Mouse (Mus musculus): ENCODE data around the gene Krt84. TPM values are rescaled to one million over a fixed set of nuclear protein-coding genes. Genes with fewer than 3 reads are reported as not detected.

Krt84 gene
- not detected in 2 replicates for polyA plus RNA-seq (2015; fragmentation: Nextera tagmentation; extraction: Ambion mirVana)

DNA sequence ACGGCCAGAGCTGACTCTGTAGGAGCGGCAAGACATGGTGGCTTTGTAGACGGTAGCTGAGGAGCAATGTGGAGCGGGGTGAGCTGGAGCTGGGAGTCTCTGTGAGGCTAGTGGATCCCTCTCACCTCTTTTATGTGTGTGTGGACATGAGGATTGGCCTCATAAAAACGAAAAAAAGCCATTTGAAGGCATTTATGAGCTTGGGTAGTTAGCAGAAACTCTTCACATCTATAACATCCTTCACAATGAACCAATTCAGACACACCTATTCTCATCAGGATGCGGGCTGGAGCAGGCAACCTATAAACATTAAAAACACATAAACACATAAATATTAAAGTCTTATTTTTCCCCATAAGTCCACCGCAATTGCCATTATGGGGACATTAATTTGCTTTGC, at the start of gene Krt84:
Gene Krt84 (minus strand): TSS at position 101 of the 400 bp plus-strand sequence.

DNA sequence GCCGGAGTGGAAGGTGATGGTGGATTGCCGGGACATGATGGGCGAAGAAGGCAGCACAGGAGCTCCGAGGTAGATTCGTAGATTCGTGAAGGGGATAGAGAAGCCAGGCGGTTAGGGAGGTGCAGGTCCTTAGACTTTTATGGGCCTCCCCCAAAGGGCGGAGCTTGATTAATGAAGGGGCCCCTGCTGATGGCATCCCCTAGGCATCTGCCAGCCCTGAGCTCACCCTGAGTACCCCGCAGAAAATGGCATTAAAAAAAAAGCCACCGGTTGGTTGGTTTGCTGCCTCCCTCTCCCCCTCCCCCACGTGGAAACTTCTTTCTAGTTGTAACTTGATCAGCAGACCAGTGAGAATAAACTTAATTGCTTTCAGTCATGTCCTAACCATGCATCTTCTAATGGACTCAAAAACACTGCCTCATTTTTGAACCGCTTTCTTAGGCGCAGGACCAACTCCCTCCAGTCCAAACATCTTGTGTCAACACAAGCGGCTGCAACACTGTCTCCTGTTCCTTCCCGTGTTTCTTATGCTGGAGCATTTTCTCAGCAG, 41.3 kb upstream of the Krt84 start, which contains the start of gene Krt75:
Gene Krt75 (minus strand): TSS at position 109 of the 550 bp plus-strand sequence.

DNA sequence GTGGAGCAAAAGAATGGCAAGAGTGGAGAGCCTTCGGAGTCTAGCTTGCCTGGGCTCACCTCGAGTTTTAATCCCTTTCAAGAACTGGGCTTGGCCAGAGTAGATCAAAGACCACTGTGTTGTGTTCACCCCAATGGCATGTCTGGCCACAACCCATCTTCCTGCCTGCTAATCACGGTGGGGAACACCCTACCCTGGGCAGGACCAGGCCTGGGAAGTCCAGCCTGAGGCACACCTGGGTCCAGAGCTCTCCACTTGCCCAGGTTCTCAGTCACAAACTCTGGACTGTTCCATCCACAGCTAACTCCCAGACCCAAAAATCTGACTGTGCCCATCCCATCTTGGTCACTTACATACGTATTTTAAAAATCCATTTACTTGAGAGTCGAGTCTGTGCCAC, 30.2 kb upstream of the Krt84 start, which contains the start of gene Krt90:
Gene Krt90 (minus strand): TSS at position 101 of the 400 bp plus-strand sequence.

DNA sequence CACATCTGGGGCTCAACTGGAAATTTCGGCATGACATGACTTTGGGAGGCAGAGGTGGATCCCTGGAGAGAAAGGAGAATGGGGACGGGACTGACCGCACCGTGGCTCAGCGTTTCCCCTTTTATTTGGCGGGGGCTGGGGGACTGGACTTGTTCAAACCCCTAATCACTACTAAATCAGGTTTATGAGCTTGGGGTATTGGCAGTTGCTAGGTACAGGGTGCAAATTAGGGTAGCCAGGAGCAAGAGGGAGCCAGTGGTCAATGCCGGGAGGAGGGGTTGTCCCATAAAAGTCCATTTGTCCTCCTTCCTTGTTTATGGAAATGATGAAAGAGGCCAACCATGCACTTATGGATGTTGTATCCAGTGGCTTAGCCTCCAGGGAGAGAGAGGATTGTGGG, 17.9 kb upstream of the Krt84 start, which contains the start of gene Krt82:
Gene Krt82 (minus strand): TSS at position 101 of the 400 bp plus-strand sequence.

DNA sequence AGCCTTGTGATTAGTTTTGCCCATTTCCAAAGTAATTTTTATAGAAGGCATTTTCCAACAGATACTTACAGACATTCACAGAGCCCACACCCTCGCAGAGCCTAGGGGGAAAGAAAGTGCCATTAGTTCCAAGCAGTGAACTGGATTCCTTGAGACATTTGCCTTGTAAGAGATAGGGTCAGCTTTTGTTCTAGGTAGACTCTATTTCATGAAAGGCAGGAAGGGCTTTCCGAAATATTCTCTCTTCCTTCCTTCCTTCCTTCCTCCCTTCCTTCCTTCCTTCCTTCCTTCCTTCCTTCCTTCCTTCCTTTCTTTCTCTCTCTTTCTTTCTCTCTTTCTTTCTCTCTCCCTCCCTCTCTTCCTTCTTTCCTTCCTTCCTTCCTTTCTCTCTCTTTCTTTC, 15.5 kb downstream of the Krt84 start, which contains the start of gene Gm49425:
Gene Gm49425 (minus strand): TSS at position 101 of the 400 bp plus-strand sequence.

DNA sequence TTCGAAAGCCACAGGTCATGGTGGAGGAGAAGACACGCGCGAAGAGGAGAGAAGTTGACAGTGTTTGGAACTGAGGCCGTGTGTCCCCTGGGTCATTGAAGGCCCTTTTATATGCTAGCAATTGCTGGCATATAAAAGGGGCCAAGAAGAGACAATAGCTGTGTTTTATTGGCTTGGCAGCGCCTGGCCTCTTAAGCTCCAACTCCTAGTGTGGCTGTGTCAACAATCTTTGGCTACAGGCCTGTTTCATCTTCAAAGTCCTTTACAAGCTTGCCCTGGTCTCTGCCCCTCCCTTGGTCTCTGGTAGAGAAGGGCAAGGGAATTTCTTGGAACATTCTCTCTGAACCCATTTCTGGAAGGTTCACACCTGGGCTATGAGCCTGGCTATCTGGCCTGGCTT, 41.2 kb downstream of the Krt84 start, which contains the start of gene Krt83:
Gene Krt83 (minus strand): TSS at position 82 of the 400 bp plus-strand sequence.

Other genes with a start within 250 kb of the Krt84 start
- gene Atg101, start 248.5 kb downstream of the Krt84 start, polyA plus RNA-seq (2015; fragmentation: Nextera tagmentation; extraction: Ambion mirVana) = 41.2 and 46.5 TPM in 2 replicates
- 4.9 and 7.6 TPM in 2 replicates for gene 6030408B16Rik, start 239.6 kb downstream of the Krt84 start, polyA plus RNA-seq (2015; fragmentation: Nextera tagmentation; extraction: Ambion mirVana)
- 1.0 and 1.7 TPM in 2 replicates for gene Krt80, start 162.7 kb downstream of the Krt84 start, polyA plus RNA-seq (2015; fragmentation: Nextera tagmentation; extraction: Ambion mirVana)
- 19.1 and 21.2 TPM in 2 replicates for gene Krt7, start 121.8 kb downstream of the Krt84 start, polyA plus RNA-seq (2015; fragmentation: Nextera tagmentation; extraction: Ambion mirVana)
- 0.05 and 0.34 TPM in 2 replicates for gene Krt87, start 94.0 kb downstream of the Krt84 start, polyA plus RNA-seq (2015; fragmentation: Nextera tagmentation; extraction: Ambion mirVana)
- gene Krt88, start 85.1 kb downstream of the Krt84 start, polyA plus RNA-seq (2015; fragmentation: Nextera tagmentation; extraction: Ambion mirVana) = not detected in 2 replicates
- gene Krt81, start 69.1 kb downstream of the Krt84 start, polyA plus RNA-seq (2015; fragmentation: Nextera tagmentation; extraction: Ambion mirVana) = not detected in 2 replicates
- gene Krt86, start 59.3 kb downstream of the Krt84 start, polyA plus RNA-seq (2015; fragmentation: Nextera tagmentation; extraction: Ambion mirVana) = 0.12 and 0.25 TPM in 2 replicates
- gene Krt83, start 41.3 kb downstream of the Krt84 start, polyA plus RNA-seq (2015; fragmentation: Nextera tagmentation; extraction: Ambion mirVana) = 1.3 and 1.7 TPM in 2 replicates
- gene Gm49425, start 15.6 kb downstream of the Krt84 start, polyA plus RNA-seq (2015; fragmentation: Nextera tagmentation; extraction: Ambion mirVana) = not detected in 2 replicates
- gene Krt82, start 17.8 kb upstream of the Krt84 start, polyA plus RNA-seq (2015; fragmentation: Nextera tagmentation; extraction: Ambion mirVana) = not detected in 2 replicates
- not detected in 2 replicates for gene Krt90, start 30.1 kb upstream of the Krt84 start, polyA plus RNA-seq (2015; fragmentation: Nextera tagmentation; extraction: Ambion mirVana)
- not detected in 2 replicates for gene Krt75, start 41.1 kb upstream of the Krt84 start, polyA plus RNA-seq (2015; fragmentation: Nextera tagmentation; extraction: Ambion mirVana)
- gene Gm5414, start 95.4 kb upstream of the Krt84 start, polyA plus RNA-seq (2015; fragmentation: Nextera tagmentation; extraction: Ambion mirVana) = not detected in 2 replicates
- gene Gm5478, start 114.6 kb upstream of the Krt84 start, polyA plus RNA-seq (2015; fragmentation: Nextera tagmentation; extraction: Ambion mirVana) = not detected in 2 replicates
- gene Krt6b, start 147.5 kb upstream of the Krt84 start, polyA plus RNA-seq (2015; fragmentation: Nextera tagmentation; extraction: Ambion mirVana) = 0.06 TPM in 2 replicates
- 0.14 TPM in 1 of 2 replicates, not detected in the other for gene Krt6a, start 161.5 kb upstream of the Krt84 start, polyA plus RNA-seq (2015; fragmentation: Nextera tagmentation; extraction: Ambion mirVana)
- 0.06 and 0.11 TPM in 2 replicates for gene Krt5, start 180.1 kb upstream of the Krt84 start, polyA plus RNA-seq (2015; fragmentation: Nextera tagmentation; extraction: Ambion mirVana)
- not detected in 2 replicates for gene Krt71, start 210.3 kb upstream of the Krt84 start, polyA plus RNA-seq (2015; fragmentation: Nextera tagmentation; extraction: Ambion mirVana)